Comparison of ENCODE assay signal across 9 mouse cellular contexts in genomic region chr10:127751548-127751947, GRCm38 (mm10). TPM values are rescaled to one million over a fixed set of nuclear protein-coding genes. Genes with fewer than 3 reads are reported as not detected.
DNase-seq lines count a peak whose midpoint lies in the region; ATAC-seq and TF ChIP-seq lines count a peak whose summit lies in the region.
"Had no signal": no experiment of that assay in that cellular context is flagged by ENCODE, and none has a peak within 500 bp of the region (broad histone marks: within the 10 kb centered on the region; RNA-seq: fewer than 3 reads in every experiment).

Gene Gpr182 (minus strand): TSS chr10:127751732.

- H3K4me1 ChIP-seq in forebrain, embryonic 13.5 days: 0 out of 2 replicates have a peak, but pooled peaks cover 5% of the 10 kb centered on the region
- H3K4me1 ChIP-seq in forebrain, embryonic 10.5 days: peaks cover 27% of the 10 kb centered on the region
- peaks cover 19% of the 10 kb centered on the region for H3K4me1 ChIP-seq in lung, adult 2 months (ENCODE audit: control insufficient read depth, insufficient read depth, low read length)

- no peak for ATAC-seq in forebrain, embryonic 13.5 days
- no peak for ATAC-seq in erythroid progenitor cell, adult 5-6 weeks (replicated peaks; ENCODE audit: low FRiP score, poor library complexity, severe bottlenecking)

- peak; percentile 73; the same call in 1 of the 2 replicates for TF ChIP-seq POLR2A in lung, adult 2 months (IDR thresholded peaks at IDR 0.05; ENCODE audit: borderline replicate concordance, extremely low read depth, low read depth, low read length)

- H3K27me3 ChIP-seq in forebrain, embryonic 13.5 days: no peaks in the 10 kb centered on the region
- no peaks in the 10 kb centered on the region; the same call in 1 of the 2 replicates for H3K27me3 ChIP-seq in forebrain, embryonic 10.5 days (ENCODE audit: poor library complexity, severe bottlenecking)

- 64% methylated on average over 8 of the region's 8 CpGs for WGBS in forebrain, embryonic 13.5 days
- 64% methylated on average over 8 of the region's 8 CpGs for WGBS in forebrain, embryonic 10.5 days
- 34% methylated on average over 8 of the region's 8 CpGs for WGBS in lung, adult 2 months

- no peak within 1 kb of the TSS for H3K4me3 ChIP-seq in forebrain, embryonic 13.5 days
- H3K4me3 ChIP-seq in forebrain, embryonic 10.5 days: no peak within 1 kb of the TSS
- H3K4me3 ChIP-seq in lung, adult 2 months (replicated peaks; ENCODE audit: extremely low read depth, low read depth, low read length): peak within 1 kb of the TSS; percentile 65

- no peak for TF ChIP-seq CTCF in lung, adult 2 months (IDR thresholded peaks at IDR 0.05; ENCODE audit: insufficient read depth, low read length)

- peak within 1 kb of the TSS; percentile 43 for H3K4me2 ChIP-seq in forebrain, embryonic 13.5 days

- no peak within 1 kb of the TSS for H3K27ac ChIP-seq in forebrain, embryonic 13.5 days
- H3K27ac ChIP-seq in forebrain, embryonic 10.5 days: no peak within 1 kb of the TSS

- H3K9ac ChIP-seq in forebrain, embryonic 13.5 days: no peak within 1 kb of the TSS

- no peak for DNase-seq in forebrain, embryonic 10.5 days (ENCODE audit: extremely low spot score, low spot score)
- no peak for DNase-seq in adrenal gland, postnatal 4 days (ENCODE audit: low spot score in 2 of 2)
- peak; percentile 46 for DNase-seq in kidney, adult 18-20 months
- DNase-seq in lung, adult 2 months: no peak
- DNase-seq in gastrocnemius, postnatal 10 days: no peak
- no peak for DNase-seq in gastrocnemius, postnatal 25 days
- DNase-seq: layer of hippocampus, postnatal 36 days had no signal

- H3K9me3 ChIP-seq in forebrain, embryonic 13.5 days (replicated peaks): no peaks in the 10 kb centered on the region
- H3K9me3 ChIP-seq in forebrain, embryonic 10.5 days: no peaks in the 10 kb centered on the region

- peaks cover 22% of the 10 kb centered on the region for H3K36me3 ChIP-seq in forebrain, embryonic 13.5 days (ENCODE audit: poor library complexity, severe bottlenecking)
- H3K36me3 ChIP-seq in forebrain, embryonic 10.5 days (replicated peaks): peaks cover 30% of the 10 kb centered on the region

RNA-seq across cellular contexts. Expression of gene Gpr182, which starts in this region (rescaled TPM):
- 0.39 and 0.48 TPM in 2 replicates for polyA plus RNA-seq in forebrain, embryonic 13.5 days (2015; fragmentation: Nextera tagmentation; extraction: Ambion mirVana)
- polyA plus RNA-seq in forebrain, embryonic 10.5 days (2016; fragmentation: Nextera tagmentation; extraction: Ambion mirVana): 0.30 and 0.44 TPM in 2 replicates
- total RNA-seq in adrenal gland, postnatal 4 days (2021): 10 to 100 TPM; 13.7 to 17.4 TPM
- polyA plus RNA-seq in lung, adult 2 months (2012; rRNA removed): 31.1 and 51.3 TPM in 2 replicates
- total RNA-seq in gastrocnemius, postnatal 10 days (2021): under 1 TPM; 0.38 to 0.47 TPM
- total RNA-seq in erythroid progenitor cell, adult 5-6 weeks (2015; ENCODE audit: low replicate concordance): not detected in 2 replicates
- not detected in 2 replicates for total RNA-seq in erythroid progenitor cell, adult 5-6 weeks (2017; ENCODE audit: low replicate concordance)
- total RNA-seq in gastrocnemius, postnatal 25 days (2021): under 1 TPM; 0.20 to 0.62 TPM

Comparison
In these comparisons a context has a peak if more than half of its experiments do, and no peak if none do; other contexts are left out.
1. RNA of gene Gpr182 (total RNA-seq): 13.7 to 17.4 TPM in adrenal gland, postnatal 4 days; 0.20 to 0.62 TPM in gastrocnemius, postnatal 25 days, 0.38 to 0.47 TPM in gastrocnemius, postnatal 10 days and not detected in erythroid progenitor cell, adult 5-6 weeks; every median in the first group is over 4 times any median in the second.
2. RNA of gene Gpr182 (polyA plus RNA-seq): 31.1 to 51.3 TPM in lung, adult 2 months; 0.39 to 0.48 TPM in forebrain, embryonic 13.5 days and 0.30 to 0.44 TPM in forebrain, embryonic 10.5 days; every median in the first group is over 10 times any median in the second.